Mouse (Mus musculus) spleen, adult 2 months (tissue): ENCODE measurements around the gene Trhr2. TPM values are rescaled to one million over a fixed set of nuclear protein-coding genes. Genes with fewer than 3 reads are reported as not detected.

Source experiments
- DNase-seq, 2 experiments: peaks; one replicate each; pipeline versions ENCODE4 v3.0.0 to v3.0.0-alpha.2; 2012 to 2021; ENCODE audit warnings: low spot score in 2 of 2, low read depth in 1 of 2
- H3K27ac ChIP-seq: fragments of 200-500 bp; 2 replicates; pipeline ENCODE4 v1.5.1; 2012; ENCODE audit warnings: low read length, inconsistent platforms; ENCODE audit not compliant: insufficient read depth
- H3K27me3 ChIP-seq: fragments of 200-500 bp; 2 replicates; pipeline ENCODE4 v1.6.1; 2012; ENCODE audit warnings: mild to moderate bottlenecking, moderate library complexity, low read length, inconsistent platforms; ENCODE audit not compliant: control insufficient read depth, insufficient read depth
- H3K36me3 ChIP-seq: fragments of 200-500 bp; 2 replicates; pipeline ENCODE4 v1.6.1; 2012; ENCODE audit warnings: mild to moderate bottlenecking, low read length, inconsistent platforms; ENCODE audit not compliant: control insufficient read depth, insufficient read depth
- H3K4me1 ChIP-seq: fragments of 200-500 bp; 2 replicates; pipeline ENCODE4 v1.6.1; 2011; ENCODE audit warnings: inconsistent platforms; ENCODE audit not compliant: control insufficient read depth, insufficient read depth, insufficient read length
- H3K4me3 ChIP-seq: fragments of 200-500 bp; 2 replicates; pipeline ENCODE4 v1.5.1; 2011; ENCODE audit warnings: mild to moderate bottlenecking, inconsistent platforms; ENCODE audit not compliant: insufficient read depth, insufficient read length; ENCODE audit errors: extremely low read depth
- CTCF ChIP-seq: fragments of 200-500 bp; IDR thresholded peaks from 2 replicates; pipeline ENCODE4 v1.5.1; 2011; ENCODE audit warnings: mild to moderate bottlenecking, inconsistent platforms; ENCODE audit not compliant: insufficient read depth, insufficient read length, insufficient replicate concordance; ENCODE audit errors: extremely low read depth
- POLR2A ChIP-seq: fragments of 200-500 bp; IDR thresholded peaks from 2 replicates; pipeline ENCODE4 v1.6.1; 2011; ENCODE audit warnings: low read depth, low read length, inconsistent platforms
- WGBS: fragments of 180-500 bp; shearing (Covaris S2); methylation state at CpG from one replicate; pipeline ENCODE4 v1.1.7; 2018; 5-methylcytosine and 5-hydroxymethylcytosine counted together
- polyA plus RNA-seq: library from polyadenylated mRNA; depleted of rRNA; stranded (reverse); fragments of >200 nt; gene quantifications from 2 replicates; pipeline ENCODE4 v1.2.3, GENCODE M21; 2012

The Trhr2 gene
- polyA plus RNA-seq, 1 experiment = not detected

GRCm38 (mm10) chr8:122368494-122368893 lies 7.9 kb upstream of the Trhr2 start:
- Histone ChIP-seq H3K4me1 (no peaks in the 10 kb centered on the region), H3K27me3 (no peaks in the 10 kb centered on the region), H3K27ac (no peak overlapping the region), H3K4me3 (no peak overlapping the region), H3K36me3 (no peaks in the 10 kb centered on the region)
- TF ChIP-seq POLR2A (no peak), CTCF (no peak)
- WGBS = 85% methylated on average over 10 of the region's 10 CpGs
- DNase-seq = no peak

DNA sequence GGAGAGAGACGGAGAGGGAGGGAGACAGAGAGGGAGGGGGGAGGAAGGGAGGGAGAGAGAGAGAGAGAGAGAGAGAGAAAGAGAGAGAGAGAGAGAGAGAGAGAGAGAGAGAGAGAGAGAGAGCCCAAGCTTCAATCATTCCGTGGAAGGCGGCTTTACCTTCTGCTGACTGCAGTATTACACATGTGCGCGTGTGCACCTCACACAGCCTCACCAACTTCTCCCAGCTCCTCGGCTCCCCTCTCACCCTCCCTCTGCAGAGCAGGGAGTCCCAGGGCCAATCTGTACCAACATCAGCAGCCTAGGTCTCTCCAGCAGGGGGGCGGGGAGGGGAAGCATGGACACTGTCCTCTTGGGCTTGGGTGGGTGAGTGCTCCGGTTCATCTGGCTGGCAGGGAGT lies 2.4 kb upstream of the Trhr2 start:
- no peaks in the 10 kb centered on the region for H3K27me3 ChIP-seq
- H3K4me1 ChIP-seq = no peaks in the 10 kb centered on the region
- TF ChIP-seq POLR2A (no peak), CTCF (no peak)
- H3K27ac ChIP-seq = no peak overlapping the region
- 57% methylated on average over 8 of the region's 8 CpGs for WGBS
- no peak for DNase-seq
- no peak overlapping the region for H3K4me3 ChIP-seq
- no peaks in the 10 kb centered on the region for H3K36me3 ChIP-seq

DNA sequence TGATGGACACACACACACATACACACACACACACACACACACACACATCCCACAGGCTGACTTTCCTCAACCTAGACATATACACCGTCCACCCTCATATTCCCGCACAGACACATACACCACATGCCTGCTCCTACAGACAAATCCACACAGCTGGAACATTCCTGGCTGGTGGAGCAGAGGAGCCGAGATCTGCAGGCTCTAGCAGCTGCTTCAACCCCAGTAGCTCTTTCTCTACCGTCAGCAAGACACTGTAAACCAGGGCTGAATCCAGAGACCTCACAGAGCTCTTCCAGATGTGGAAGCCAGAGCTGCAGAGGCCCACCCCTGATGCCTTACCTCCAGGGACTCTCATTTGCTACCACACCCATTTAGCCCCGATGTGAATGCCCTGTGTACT lies 1.7 kb upstream of the Trhr2 start:
- Histone ChIP-seq H3K4me3 (no peak overlapping the region), H3K27ac (no peak overlapping the region), H3K36me3 (no peaks in the 10 kb centered on the region), H3K27me3 (no peaks in the 10 kb centered on the region), H3K4me1 (no peaks in the 10 kb centered on the region)
- TF ChIP-seq POLR2A (no peak), CTCF (no peak)
- DNase-seq = no peak
- WGBS = 75% methylated on average over 5 of the region's 5 CpGs

- Histone ChIP-seq H3K27ac (no peak overlapping the region), H3K4me1 (no peaks in the 10 kb centered on the region)
- WGBS = 87% methylated on average over 15 of the region's 15 CpGs
These were observed 1.3 kb downstream of the Trhr2 start for GRCm38 (mm10) chr8:122359111-122359775.

GRCm38 (mm10) chr8:122357641-122358040 lies 2.9 kb downstream of the Trhr2 start:
- WGBS = 77% methylated on average over 5 of the region's 5 CpGs
- Histone ChIP-seq H3K27me3 (no peaks in the 10 kb centered on the region), H3K27ac (no peak overlapping the region), H3K36me3 (no peaks in the 10 kb centered on the region), H3K4me3 (no peak overlapping the region), H3K4me1 (no peaks in the 10 kb centered on the region)
- TF ChIP-seq POLR2A (no peak), CTCF (no peak)
- no peak for DNase-seq

More at GRCm38 (mm10) chr8:122359111-122359775, 1.3 kb downstream of the Trhr2 start:
- no peak for TF ChIP-seq CTCF
- TF ChIP-seq POLR2A = no peak
- no peak for DNase-seq
- no peaks in the 10 kb centered on the region for H3K36me3 ChIP-seq
- H3K4me3 ChIP-seq = no peak overlapping the region
- H3K27me3 ChIP-seq = no peaks in the 10 kb centered on the region

- no peak overlapping the region for H3K4me3 ChIP-seq
- 91% methylated on average over 11 of the region's 11 CpGs for whole genome bisulfite sequencing
- no peak for DNase-seq
These were observed 3.3 kb downstream of the Trhr2 start for GRCm38 (mm10) chr8:122357202-122357601.

More at GRCm38 (mm10) chr8:122357202-122357601, 3.3 kb downstream of the Trhr2 start:
- no peaks in the 10 kb centered on the region for H3K27me3 ChIP-seq
- H3K27ac ChIP-seq = no peak overlapping the region
- 0 out of 2 replicates have a peak, but pooled peaks cover 1% of the 10 kb centered on the region for H3K4me1 ChIP-seq
- no peak for TF ChIP-seq CTCF
- H3K36me3 ChIP-seq = no peaks in the 10 kb centered on the region
